Mouse (Mus musculus) hindbrain, postnatal 0 days (tissue): Measurements from ENCODE around the gene Zc2hc1c. TPM values are rescaled to one million over a fixed set of nuclear protein-coding genes. Genes with fewer than 3 reads are reported as not detected.

Source experiments
- ATAC-seq: fragments of 200-750 bp; cut with Nextera tagmentation; 2 replicates; pipeline ENCODE4 v1.8.0; 2017; ENCODE audit warnings: mild to moderate bottlenecking, moderate TSS enrichment, moderate library complexity
- DNase-seq: peaks from one replicate; pipeline ENCODE4 v3.0.0-alpha.2; 2015; ENCODE audit warnings: low spot score
- H3K27ac ChIP-seq: fragments of 300-500 bp; sonication (generic); 2 replicates; pipeline ENCODE4 v1.5.1; 2014; ENCODE audit warnings: mild to moderate bottlenecking
- H3K27me3 ChIP-seq: fragments of 300-500 bp; sonication (generic); 2 replicates; pipeline ENCODE4 v1.6.1; 2014; ENCODE audit warnings: low read length, mixed read lengths; ENCODE audit not compliant: insufficient read depth
- H3K36me3 ChIP-seq: fragments of 300-500 bp; sonication (generic); 2 replicates; pipeline ENCODE4 v1.6.1; 2014; ENCODE audit warnings: low read length, mixed read lengths; ENCODE audit not compliant: insufficient read depth
- H3K4me1 ChIP-seq: fragments of 300-500 bp; sonication (generic); 2 replicates; pipeline ENCODE4 v1.6.1; 2014; ENCODE audit warnings: antibody characterized with exemption, low read length, mixed read lengths; ENCODE audit not compliant: insufficient read depth
- H3K4me2 ChIP-seq: fragments of 300-500 bp; sonication (generic); 2 replicates; pipeline ENCODE4 v1.6.1; 2014; ENCODE audit warnings: low read depth, mild to moderate bottlenecking, low read length, moderate library complexity, mixed read lengths
- H3K4me3 ChIP-seq: fragments of 300-500 bp; sonication (generic); 2 replicates; pipeline ENCODE4 v1.5.1; 2014; ENCODE audit warnings: low read length
- H3K9ac ChIP-seq: fragments of 300-500 bp; sonication (generic); replicated peaks from 2 replicates; pipeline ENCODE4 v1.6.1; 2014; ENCODE audit warnings: mild to moderate bottlenecking, low read length, moderate library complexity, mixed read lengths
- H3K9me3 ChIP-seq: fragments of 300-500 bp; sonication (generic); 2 replicates; pipeline ENCODE4 v1.6.1; 2016; ENCODE audit warnings: low read length, mixed read lengths
- CTCF ChIP-seq: IDR thresholded peaks from 2 replicates; pipeline ENCODE4 v1.5.1; 2016; ENCODE audit warnings: antibody characterized with exemption, control low read depth, low read depth
- WGBS: fragments of 180-500 bp; shearing (Covaris S2); extraction: QIAGEN DNeasy Blood & Tissue Kit; methylation state at CpG from one replicate; pipeline ENCODE4 v1.1.7; 2014; 5-methylcytosine and 5-hydroxymethylcytosine counted together
- polyA plus RNA-seq: library from polyadenylated mRNA; unstranded; fragments of >200 nt; fragmentation: Nextera tagmentation; extraction: Ambion mirVana; gene quantifications from 2 replicates; pipeline ENCODE4 v1.2.1, GENCODE M21; 2015
- total RNA-seq: library from RNA; depleted of rRNA; stranded (reverse); fragments of >200 nt; gene quantifications from 2 replicates; pipeline ENCODE4 v1.2.3, GENCODE M21; 2014

Gene Zc2hc1c
- total and polyA plus RNA-seq, 2 experiments from 2014 or later: 1.1 to 1.4 TPM

GRCm38 (mm10) chr12:85264531-85264930 lies 23.9 kb upstream of the Zc2hc1c start:
- H3K4me1 ChIP-seq: no peaks in the 10 kb centered on the region
- no peak overlapping the region for H3K9ac ChIP-seq
- TF ChIP-seq CTCF: no peak
- no peak overlapping the region for H3K27ac ChIP-seq
- no peaks in the 10 kb centered on the region for H3K27me3 ChIP-seq
- no peak for ATAC-seq
- no peak overlapping the region for H3K4me2 ChIP-seq
- DNase-seq: peak; percentile 33
- H3K9me3 ChIP-seq: no peaks in the 10 kb centered on the region
- H3K36me3 ChIP-seq: no peaks in the 10 kb centered on the region
- WGBS: 61% methylated on average over 8 of the region's 8 CpGs
- no peak overlapping the region for H3K4me3 ChIP-seq

- 57% methylated on average over 7 of the region's 7 CpGs for WGBS
Observed at GRCm38 (mm10) chr12:85264940-85265339, 23.5 kb upstream of the Zc2hc1c start.

GRCm38 (mm10) chr12:85266248-85266647 lies 22.1 kb upstream of the Zc2hc1c start:
- ATAC-seq: no peak
- Histone ChIP-seq H3K4me1 (no peaks in the 10 kb centered on the region; the same call in 1 of the 2 replicates), H3K36me3 (no peaks in the 10 kb centered on the region), H3K27ac (no peak overlapping the region), H3K4me2 (no peak overlapping the region), H3K4me3 (no peak overlapping the region), H3K27me3 (no peaks in the 10 kb centered on the region), H3K9me3 (no peaks in the 10 kb centered on the region), H3K9ac (no peak overlapping the region)
- TF ChIP-seq CTCF: no peak
- 95% methylated on average over 3 of the region's 3 CpGs for WGBS
- no peak for DNase-seq

More at GRCm38 (mm10) chr12:85264940-85265339, 23.5 kb upstream of the Zc2hc1c start:
- DNase-seq (peak; percentile 14), ATAC-seq (no peak)
- no peak overlapping the region for H3K4me3 ChIP-seq
- no peaks in the 10 kb centered on the region; the same call in 1 of the 2 replicates for H3K4me1 ChIP-seq
- no peak overlapping the region for H3K9ac ChIP-seq
- H3K4me2 ChIP-seq: no peak overlapping the region
- no peak overlapping the region for H3K27ac ChIP-seq
- no peak for TF ChIP-seq CTCF
- H3K9me3 ChIP-seq: no peaks in the 10 kb centered on the region
- H3K27me3 ChIP-seq: no peaks in the 10 kb centered on the region
- H3K36me3 ChIP-seq: no peaks in the 10 kb centered on the region

GRCm38 (mm10) chr12:85269821-85270220 lies 18.6 kb upstream of the Zc2hc1c start:
- Histone ChIP-seq H3K4me3 (peak overlapping the region; percentile 46), H3K9me3 (no peaks in the 10 kb centered on the region), H3K4me2 (peak overlapping the region; percentile 55), H3K36me3 (no peaks in the 10 kb centered on the region), H3K4me1 (no peaks in the 10 kb centered on the region; the same call in 1 of the 2 replicates), H3K9ac (peak overlapping the region; percentile 47), H3K27me3 (no peaks in the 10 kb centered on the region), H3K27ac (peak overlapping the region; percentile 61)
- WGBS: 52% methylated on average over 3 of the region's 3 CpGs
- TF ChIP-seq CTCF: no peak
- DNase-seq (no peak), ATAC-seq (no peak)

- WGBS: under 1% methylated on average over 35 of the region's 35 CpGs
- Histone ChIP-seq H3K36me3 (no peaks in the 10 kb centered on the region), H3K9me3 (no peaks in the 10 kb centered on the region), H3K4me2 (peak within 1 kb of the TSS; percentile 55), H3K4me1 (no peaks in the 10 kb centered on the region; the same call in 1 of the 2 replicates), H3K27me3 (no peaks in the 10 kb centered on the region), H3K27ac (peak within 1 kb of the TSS; percentile 61), H3K9ac (peak within 1 kb of the TSS; percentile 47), H3K4me3 (peak within 1 kb of the TSS; percentile 46)
- ATAC-seq: peak; percentile 96
- TF ChIP-seq CTCF: peak; percentile 68
- peak; percentile 95 for DNase-seq
Observed at GRCm38 (mm10) chr12:85270319-85270718, 18.1 kb upstream of the Zc2hc1c start, which contains the start of gene Mlh3. Gene Mlh3 (minus strand): TSS chr12:85270599.

- Histone ChIP-seq H3K4me3 (no peak overlapping the region), H3K4me1 (no peaks in the 10 kb centered on the region; the same call in 1 of the 2 replicates), H3K27me3 (no peaks in the 10 kb centered on the region), H3K27ac (no peak overlapping the region), H3K9ac (no peak overlapping the region), H3K4me2 (no peak overlapping the region), H3K9me3 (no peaks in the 10 kb centered on the region), H3K36me3 (no peaks in the 10 kb centered on the region)
- DNase-seq: no peak
- no peak for ATAC-seq
- TF ChIP-seq CTCF: no peak
- 78% methylated on average over 7 of the region's 7 CpGs for WGBS
Observed at GRCm38 (mm10) chr12:85271132-85271842, 17.1 kb upstream of the Zc2hc1c start.

- no peaks in the 10 kb centered on the region; the same call in 1 of the 2 replicates for H3K4me1 ChIP-seq
- no peak overlapping the region for H3K4me3 ChIP-seq
- no peaks in the 10 kb centered on the region for H3K27me3 ChIP-seq
- H3K9me3 ChIP-seq: no peaks in the 10 kb centered on the region
- H3K36me3 ChIP-seq: no peaks in the 10 kb centered on the region
- no peak for TF ChIP-seq CTCF
- H3K9ac ChIP-seq: no peak overlapping the region
- DNase-seq (no peak), ATAC-seq (no peak)
- WGBS: 80% methylated on average over 4 of the region's 4 CpGs
- H3K4me2 ChIP-seq: no peak overlapping the region
- no peak overlapping the region for H3K27ac ChIP-seq
Observed at GRCm38 (mm10) chr12:85271843-85272206, 16.6 kb upstream of the Zc2hc1c start.
